Mouse (Mus musculus) ES-Bruce4 (cell line): ENCODE results near the gene Cfap20.

ENCODE experiments used
- CTCF ChIP-seq: IDR thresholded peaks from one replicate; pipeline ENCODE4 v1.8.1; 2011; ENCODE audit warnings: low read depth, low read length
- POLR2A ChIP-seq: IDR thresholded peaks from one replicate; pipeline ENCODE4 v1.8.1; 2011; ENCODE audit warnings: low read length; ENCODE audit not compliant: insufficient read depth

DNA sequence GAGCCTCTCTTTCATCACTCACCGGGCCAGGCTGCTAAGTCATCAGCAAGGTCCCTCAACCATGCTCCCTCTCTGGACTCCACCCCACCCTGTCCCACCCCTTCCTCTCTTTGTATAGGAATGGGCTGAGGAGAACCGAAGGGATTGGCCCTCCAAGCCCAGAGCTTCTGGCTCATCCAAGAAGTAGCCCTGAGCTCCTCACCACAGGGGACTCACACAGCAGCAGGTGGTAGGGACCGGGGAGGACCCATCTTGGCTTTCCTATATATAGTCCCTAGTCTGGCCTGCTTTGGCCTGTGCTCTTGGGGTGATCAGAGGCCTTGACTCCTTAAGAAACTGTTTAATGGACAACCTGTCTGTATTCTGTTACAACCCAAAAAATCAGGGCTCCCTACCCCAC is 60.2 kb downstream of the Cfap20 start:
- no peak for TF ChIP-seq POLR2A
- no peak for TF ChIP-seq CTCF
